Mouse (Mus musculus) ES-Bruce4 (cell line): ENCODE measurements around the gene Mrps30.

Experiments used
- CTCF ChIP-seq: IDR thresholded peaks from one replicate; pipeline ENCODE4 v1.8.1; 2011; ENCODE audit warnings: low read depth, low read length
- EP300 ChIP-seq: IDR thresholded peaks from 2 replicates; pipeline ENCODE4 v1.6.1; 2011; ENCODE audit warnings: low read depth, low read length; ENCODE audit not compliant: insufficient read depth
- POLR2A ChIP-seq: IDR thresholded peaks from one replicate; pipeline ENCODE4 v1.8.1; 2011; ENCODE audit warnings: low read length; ENCODE audit not compliant: insufficient read depth

DNA sequence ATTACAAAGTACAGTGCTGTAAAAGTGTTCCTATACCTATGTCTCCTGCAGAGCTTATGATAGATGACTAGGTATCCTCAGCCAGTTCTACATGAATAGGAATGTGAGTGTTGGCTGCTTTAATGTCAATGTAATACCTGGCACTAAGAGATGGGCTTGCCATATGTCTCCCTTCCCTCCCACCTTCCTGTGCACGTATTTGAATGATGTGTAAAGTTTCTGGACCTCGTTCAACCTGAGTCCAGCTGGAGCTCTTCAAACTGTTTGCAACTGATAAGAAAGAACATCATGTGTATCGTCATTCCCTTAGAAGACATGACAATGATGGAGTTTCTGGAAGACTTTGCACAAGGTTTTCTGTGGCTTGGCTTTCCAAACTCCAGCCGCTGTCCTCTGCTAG, 14.2 kb downstream of the Mrps30 start:
- TF ChIP-seq POLR2A = no peak
- TF ChIP-seq CTCF = no peak
- no peak for TF ChIP-seq EP300
